Mouse (Mus musculus) megakaryocyte, embryonic 14.5 days (primary cell): ENCODE measurements at regions not wholly inside any gene's neighbourhood (a gene's known extent, or its start where the extent isn't known, plus 50 kb on each side); places are given as distances from the start of the nearest gene placed in this dataset.

ENCODE experiments used
- FLI1 ChIP-seq: IDR thresholded peaks from 2 replicates; pipeline ENCODE4 v1.6.1; 2012; ENCODE audit warnings: low read length, inconsistent platforms, mixed read lengths
- GATA1 ChIP-seq: IDR thresholded peaks from 3 replicates; pipeline ENCODE4 v1.6.1; 2012; ENCODE audit warnings: mixed read lengths, low read length, inconsistent platforms, borderline replicate concordance

- TF ChIP-seq GATA1 = no peak
- TF ChIP-seq FLI1 = no peak
Observed at GRCm38 (mm10) chr7:137593570-137593969, 156.2 kb downstream of the Glrx3 start.
